Mouse (Mus musculus) heart, embryonic 11.5 days (tissue): Measurements from ENCODE around the gene Dapl1. TPM values are rescaled to one million over a fixed set of nuclear protein-coding genes. Genes with fewer than 3 reads are reported as not detected.

Source experiments
- ATAC-seq: fragments of 200-750 bp; cut with Nextera tagmentation; replicated peaks from 2 replicates; pipeline ENCODE4 v1.8.0; 2017; ENCODE audit warnings: moderate library complexity; ENCODE audit not compliant: insufficient number of reproducible peaks, low FRiP score, low TSS enrichment
- H3K27ac ChIP-seq: fragments of 300-500 bp; sonication (generic); 2 replicates; pipeline ENCODE4 v1.5.1; 2014; ENCODE audit warnings: mild to moderate bottlenecking, low read depth, low read length
- H3K27me3 ChIP-seq: fragments of 300-500 bp; sonication (generic); 2 replicates; pipeline ENCODE4 v1.6.1; 2014; ENCODE audit warnings: mild to moderate bottlenecking, low read length, mixed read lengths; ENCODE audit not compliant: control insufficient read depth, insufficient read depth
- H3K36me3 ChIP-seq: fragments of 300-500 bp; sonication (generic); 2 replicates; pipeline ENCODE4 v1.6.1; 2014; ENCODE audit warnings: mild to moderate bottlenecking, low read length, moderate library complexity, mixed read lengths; ENCODE audit not compliant: control insufficient read depth, insufficient read depth
- H3K4me1 ChIP-seq: fragments of 300-500 bp; sonication (generic); 2 replicates; pipeline ENCODE4 v1.6.1; 2014; ENCODE audit warnings: low read length; ENCODE audit not compliant: control insufficient read depth, insufficient read depth
- H3K4me2 ChIP-seq: fragments of 300-500 bp; sonication (generic); 2 replicates; pipeline ENCODE4 v1.6.1; 2014; ENCODE audit warnings: mild to moderate bottlenecking, moderate library complexity
- H3K4me3 ChIP-seq: fragments of 300-500 bp; sonication (generic); 2 replicates; pipeline ENCODE4 v1.5.1; 2014; ENCODE audit warnings: low read depth, low read length
- H3K9ac ChIP-seq: fragments of 300-500 bp; sonication (generic); 2 replicates; pipeline ENCODE4 v1.6.1; 2014; ENCODE audit warnings: mild to moderate bottlenecking, low read depth, low read length, moderate library complexity
- H3K9me3 ChIP-seq: fragments of 300-500 bp; sonication (generic); replicated peaks from 2 replicates; pipeline ENCODE4 v1.6.1; 2016; ENCODE audit warnings: low read length; ENCODE audit not compliant: control insufficient read depth
- WGBS: fragments of 180-500 bp; shearing (Covaris S2); extraction: QIAGEN DNeasy Blood & Tissue Kit; methylation state at CpG from one replicate; pipeline ENCODE4 v1.1.7; 2014; ENCODE audit not compliant: insufficient replicate concordance; 5-methylcytosine and 5-hydroxymethylcytosine counted together
- polyA plus RNA-seq: library from polyadenylated mRNA; unstranded; fragments of >200 nt; fragmentation: Nextera tagmentation; extraction: Ambion mirVana; gene quantifications from 2 replicates; pipeline ENCODE4 v1.2.1, GENCODE M21; 2014

The Dapl1 gene
- 0.70 TPM in 1 of 2 replicates, not detected in the other for polyA plus RNA-seq

- Histone ChIP-seq H3K9ac (no peak within 1 kb of the TSS), H3K9me3 (no peaks in the 10 kb centered on the region), H3K36me3 (no peaks in the 10 kb centered on the region), H3K4me2 (no peak within 1 kb of the TSS), H3K4me3 (no peak within 1 kb of the TSS), H3K4me1 (no peaks in the 10 kb centered on the region), H3K27me3 (no peaks in the 10 kb centered on the region), H3K27ac (no peak within 1 kb of the TSS)
- ATAC-seq: no peak
- 66% methylated on average over 9 of the region's 9 CpGs for WGBS
Observed at GRCm38 (mm10) chr2:59484438-59484837, at the start of gene Dapl1. Gene Dapl1, plus strand, starts transcription at chr2:59484653.

GRCm38 (mm10) chr2:59434820-59435219, 49.6 kb upstream of the Dapl1 start:
- WGBS: 93% methylated on average over 9 of the region's 9 CpGs
- H3K4me2 ChIP-seq: no peak overlapping the region
- no peak overlapping the region for H3K9ac ChIP-seq
- no peaks in the 10 kb centered on the region for H3K9me3 ChIP-seq
- H3K36me3 ChIP-seq: no peaks in the 10 kb centered on the region
- no peaks in the 10 kb centered on the region for H3K27me3 ChIP-seq
- H3K4me1 ChIP-seq: no peaks in the 10 kb centered on the region
- no peak for ATAC-seq
- no peak overlapping the region for H3K27ac ChIP-seq
- no peak overlapping the region for H3K4me3 ChIP-seq

- Histone ChIP-seq H3K9me3 (no peaks in the 10 kb centered on the region), H3K27ac (no peak overlapping the region), H3K4me1 (no peaks in the 10 kb centered on the region), H3K4me3 (no peak overlapping the region), H3K4me2 (0 out of 2 replicates have a peak overlapping the region, but pooled peaks have one; percentile 15), H3K27me3 (no peaks in the 10 kb centered on the region), H3K36me3 (no peaks in the 10 kb centered on the region), H3K9ac (no peak overlapping the region)
- WGBS: 67% methylated on average over 12 of the region's 12 CpGs
- 0 out of 2 replicates have a peak, but pooled peaks have one; percentile 47 for ATAC-seq
Observed at GRCm38 (mm10) chr2:59437684-59438393, 46.6 kb upstream of the Dapl1 start.

GRCm38 (mm10) chr2:59438479-59438935, 45.9 kb upstream of the Dapl1 start:
- ATAC-seq: no peak; the same call in 1 of the 2 replicates
- Histone ChIP-seq H3K36me3 (no peaks in the 10 kb centered on the region), H3K4me1 (no peaks in the 10 kb centered on the region), H3K9me3 (no peaks in the 10 kb centered on the region), H3K4me3 (no peak overlapping the region), H3K4me2 (peak overlapping the region; percentile 49), H3K27ac (no peak overlapping the region), H3K27me3 (no peaks in the 10 kb centered on the region), H3K9ac (no peak overlapping the region)
- 12% methylated on average over 10 of the region's 10 CpGs for WGBS

GRCm38 (mm10) chr2:59439824-59440223, 44.6 kb upstream of the Dapl1 start:
- no peak overlapping the region for H3K27ac ChIP-seq
- ATAC-seq: no peak
- WGBS: 79% methylated on average over 9 of the region's 9 CpGs

GRCm38 (mm10) chr2:59440481-59440880, 44.0 kb upstream of the Dapl1 start:
- ATAC-seq: no peak
- H3K27me3 ChIP-seq: no peaks in the 10 kb centered on the region
- H3K4me2 ChIP-seq: no peak overlapping the region
- H3K9me3 ChIP-seq: no peaks in the 10 kb centered on the region
- no peaks in the 10 kb centered on the region for H3K36me3 ChIP-seq
- H3K9ac ChIP-seq: no peak overlapping the region
- no peak overlapping the region for H3K27ac ChIP-seq
- no peaks in the 10 kb centered on the region for H3K4me1 ChIP-seq
- WGBS: 30% methylated on average over 5 of the region's 5 CpGs
- no peak overlapping the region for H3K4me3 ChIP-seq

More at GRCm38 (mm10) chr2:59439824-59440223, 44.6 kb upstream of the Dapl1 start:
- Histone ChIP-seq H3K36me3 (no peaks in the 10 kb centered on the region), H3K27me3 (no peaks in the 10 kb centered on the region), H3K9me3 (no peaks in the 10 kb centered on the region), H3K9ac (no peak overlapping the region), H3K4me2 (no peak overlapping the region), H3K4me3 (no peak overlapping the region), H3K4me1 (no peaks in the 10 kb centered on the region)

- Histone ChIP-seq H3K9me3 (no peaks in the 10 kb centered on the region), H3K4me2 (no peak overlapping the region), H3K4me3 (no peak overlapping the region), H3K27me3 (no peaks in the 10 kb centered on the region), H3K27ac (no peak overlapping the region), H3K4me1 (no peaks in the 10 kb centered on the region), H3K36me3 (no peaks in the 10 kb centered on the region), H3K9ac (no peak overlapping the region)
- WGBS: 81% methylated on average over 5 of the region's 5 CpGs
- no peak for ATAC-seq
Observed at GRCm38 (mm10) chr2:59441681-59442080, 42.8 kb upstream of the Dapl1 start.

GRCm38 (mm10) chr2:59446671-59447070, 37.8 kb upstream of the Dapl1 start:
- H3K9me3 ChIP-seq: no peaks in the 10 kb centered on the region
- ATAC-seq: no peak
- no peak overlapping the region for H3K4me3 ChIP-seq
- 65% methylated on average over 6 of the region's 6 CpGs for WGBS
- H3K27ac ChIP-seq: no peak overlapping the region
- H3K9ac ChIP-seq: no peak overlapping the region
- no peaks in the 10 kb centered on the region for H3K4me1 ChIP-seq
- no peaks in the 10 kb centered on the region for H3K36me3 ChIP-seq
- H3K27me3 ChIP-seq: no peaks in the 10 kb centered on the region
- no peak overlapping the region for H3K4me2 ChIP-seq

GRCm38 (mm10) chr2:59447712-59448111, 36.7 kb upstream of the Dapl1 start:
- H3K27me3 ChIP-seq: no peaks in the 10 kb centered on the region
- no peaks in the 10 kb centered on the region for H3K36me3 ChIP-seq
- no peaks in the 10 kb centered on the region for H3K4me1 ChIP-seq
- H3K4me3 ChIP-seq: no peak overlapping the region
- WGBS: 71% methylated on average over 2 of the region's 2 CpGs
- no peak overlapping the region for H3K27ac ChIP-seq
- H3K9me3 ChIP-seq: no peaks in the 10 kb centered on the region
- H3K9ac ChIP-seq: no peak overlapping the region
- no peak for ATAC-seq
- H3K4me2 ChIP-seq: no peak overlapping the region
